Mouse (Mus musculus): ENCODE results near the gene Irf4. TPM values are rescaled to one million over a fixed set of nuclear protein-coding genes. Genes with fewer than 3 reads are reported as not detected.

The Irf4 gene
- total RNA-seq, 1 experiment from 2014 or later = 2.6 TPM

- DNase-seq = no peak
Observed at GRCm38 (mm10) chr13:30802336-30802955, 53.4 kb downstream of the Irf4 start.

- no peak for DNase-seq
Observed at GRCm38 (mm10) chr13:30809240-30809639, 60.2 kb downstream of the Irf4 start.

- no peak for DNase-seq
Observed at GRCm38 (mm10) chr13:30813464-30813863, 64.4 kb downstream of the Irf4 start.

- no peak for DNase-seq
Observed at GRCm38 (mm10) chr13:30814256-30814655, 65.2 kb downstream of the Irf4 start.

Other genes with a start within 250 kb of the Irf4 start
- gene Uqcrfs1, start 203.9 kb upstream of the Irf4 start, total RNA-seq (2021) = 284 and 287 TPM in 2 replicates
- gene Dusp22, start 89.2 kb upstream of the Irf4 start, total RNA-seq (2021) = 30.8 and 34.0 TPM in 2 replicates
- 1.2 and 1.3 TPM in 2 replicates for gene Hus1b, start 198.5 kb downstream of the Irf4 start, total RNA-seq (2021)
- 28.5 and 40.3 TPM in 2 replicates for gene Exoc2, start 224.9 kb downstream of the Irf4 start, total RNA-seq (2021)
- not detected in 2 replicates for gene Gm5447, start 225.0 kb downstream of the Irf4 start, total RNA-seq (2021)

Data from adrenal gland, postnatal 25 days (tissue).